Mouse (Mus musculus): ENCODE data around the gene Mybl2.

DNA sequence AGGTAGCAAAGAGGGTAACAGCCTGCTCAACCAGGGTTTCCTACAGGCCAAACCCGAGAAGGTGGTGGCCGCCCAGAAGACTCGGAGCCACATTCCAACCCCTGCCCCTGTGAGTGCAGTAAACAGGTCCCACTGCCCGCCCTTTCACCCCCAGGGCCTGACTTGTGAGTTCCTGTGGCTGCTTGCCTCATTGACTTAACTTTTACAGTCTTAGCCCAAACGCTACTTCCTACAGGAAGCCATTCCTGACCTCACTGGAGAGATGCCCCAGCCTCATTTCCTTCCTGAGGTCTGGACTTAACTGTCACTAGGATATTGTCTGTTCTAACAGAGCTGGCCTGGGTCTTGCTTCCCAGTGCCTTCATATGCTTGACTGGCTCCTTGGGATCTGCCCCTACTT is 28.1 kb downstream of the Mybl2 start:
- TF ChIP-seq ZC3H11A (IDR thresholded peaks at IDR 0.05; ENCODE audit: borderline replicate concordance, low read depth, low read length) (no peak), HCFC1 (IDR thresholded peaks at IDR 0.05; ENCODE audit: borderline replicate concordance, insufficient read depth, low read length) (no peak), MAFK (IDR thresholded peaks at IDR 0.05; ENCODE audit: insufficient read depth, low read depth, low read length) (no peak), ZNF384 (IDR thresholded peaks at IDR 0.05; ENCODE audit: low read depth, low read length) (no peak)

All from ES-E14 (cell line).